Mouse (Mus musculus): ENCODE measurements around the gene Rassf8.
A peak's percentile ranks its signal among the peaks of the same experiment; 100 is the strongest.

Rassf8 gene

GRCm38 (mm10) chr6:145746132-145746849 lies at the start of gene Rassf8:
Rassf8 (plus strand) TSS chr6:145746748.
- peak; percentile 94 for DNase-seq (ENCODE audit: inconsistent ontology term)

DNA sequence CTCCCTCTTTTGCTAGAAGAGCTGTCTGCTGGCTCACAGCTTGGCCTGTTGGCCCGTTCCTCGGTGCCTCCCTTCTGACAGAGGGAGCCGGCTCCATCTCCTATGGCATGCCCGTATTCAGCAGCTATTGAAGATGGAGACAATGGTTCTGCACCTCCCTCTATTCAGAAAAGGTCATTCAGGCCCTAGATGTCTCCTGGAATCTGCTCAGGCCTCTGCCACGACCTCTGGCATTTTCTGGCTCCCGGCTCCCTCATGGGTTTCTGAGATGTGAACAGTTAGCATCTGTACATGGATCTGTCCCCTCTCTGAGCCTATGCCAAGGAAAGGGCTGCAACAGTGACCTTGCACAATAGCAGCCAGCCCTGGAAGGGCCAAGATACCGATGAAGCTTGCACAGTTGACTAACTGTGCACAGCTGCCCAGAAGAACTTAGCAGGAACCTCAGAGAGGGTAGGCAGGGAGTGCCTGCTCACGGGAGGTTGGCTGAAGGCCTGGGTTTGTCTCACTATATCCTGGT lies 45.5 kb upstream of the Rassf8 start:
- peak; percentile 57 for DNase-seq (ENCODE audit: inconsistent ontology term)

GRCm38 (mm10) chr6:145703667-145704066 lies 42.9 kb upstream of the Rassf8 start:
- no peak for DNase-seq (ENCODE audit: inconsistent ontology term)

DNA sequence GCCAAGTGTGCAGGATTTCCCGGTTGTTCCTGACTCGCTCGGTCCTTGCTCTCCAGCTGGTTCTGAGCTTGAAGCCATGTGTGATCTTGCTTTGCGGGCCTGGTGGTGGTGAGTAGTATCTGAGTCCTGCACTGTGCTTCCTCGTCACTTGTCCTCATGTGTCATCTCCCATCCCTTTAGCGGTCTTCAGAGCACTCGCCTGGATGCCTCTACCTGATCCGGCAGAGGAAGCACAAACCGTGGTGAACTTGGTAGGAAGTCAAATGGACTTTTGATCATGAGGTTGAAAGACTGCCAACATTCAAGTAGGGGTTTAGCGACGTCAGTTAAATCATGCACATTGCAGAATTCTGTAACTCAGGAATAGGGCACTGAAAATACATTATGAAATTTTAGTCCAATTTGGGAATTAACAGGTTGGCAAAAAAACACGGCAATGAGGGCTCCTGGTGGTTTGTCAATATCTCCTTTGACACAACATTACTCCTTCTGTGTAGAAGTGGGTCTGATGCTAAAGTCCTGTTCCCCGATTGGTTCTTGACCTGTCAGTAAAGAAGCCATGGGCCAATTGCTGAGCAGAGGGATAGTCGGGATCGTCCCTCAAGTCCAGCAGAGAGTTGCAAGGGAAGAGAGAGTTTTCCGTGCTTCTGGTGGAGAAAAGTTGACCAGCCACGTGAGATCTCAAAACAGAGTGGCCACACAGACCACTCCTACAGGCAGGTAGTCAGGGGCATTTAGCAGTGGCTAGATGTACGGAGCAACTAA lies 36.4 kb upstream of the Rassf8 start:
- DNase-seq (ENCODE audit: inconsistent ontology term), result no peak

- no peak for DNase-seq (ENCODE audit: inconsistent ontology term)
Measured at GRCm38 (mm10) chr6:145710797-145711196, 35.8 kb upstream of the Rassf8 start.

DNA sequence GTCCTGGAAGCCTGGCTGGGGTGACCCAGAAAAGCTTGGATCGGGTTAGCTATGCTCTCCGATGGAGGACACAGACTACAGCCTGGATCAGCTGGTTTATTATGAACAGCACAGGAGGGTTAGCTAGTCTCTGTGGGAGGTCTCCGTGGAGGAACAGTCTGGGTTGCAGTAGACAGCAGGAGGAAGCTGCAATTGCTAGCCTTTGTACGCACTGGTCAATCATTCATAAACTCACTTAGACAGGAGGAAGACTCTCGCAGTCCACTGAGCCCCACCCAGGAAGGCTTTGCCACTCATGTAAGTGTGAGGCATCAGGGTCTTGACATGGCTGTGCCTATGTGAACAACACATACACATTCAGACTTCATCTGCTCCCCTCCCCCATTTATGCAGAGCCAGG lies 35.2 kb upstream of the Rassf8 start:
- DNase-seq (ENCODE audit: inconsistent ontology term), result no peak

GRCm38 (mm10) chr6:145713241-145714114 lies 33.1 kb upstream of the Rassf8 start:
- DNase-seq (ENCODE audit: inconsistent ontology term), result peak; percentile 69

DNA sequence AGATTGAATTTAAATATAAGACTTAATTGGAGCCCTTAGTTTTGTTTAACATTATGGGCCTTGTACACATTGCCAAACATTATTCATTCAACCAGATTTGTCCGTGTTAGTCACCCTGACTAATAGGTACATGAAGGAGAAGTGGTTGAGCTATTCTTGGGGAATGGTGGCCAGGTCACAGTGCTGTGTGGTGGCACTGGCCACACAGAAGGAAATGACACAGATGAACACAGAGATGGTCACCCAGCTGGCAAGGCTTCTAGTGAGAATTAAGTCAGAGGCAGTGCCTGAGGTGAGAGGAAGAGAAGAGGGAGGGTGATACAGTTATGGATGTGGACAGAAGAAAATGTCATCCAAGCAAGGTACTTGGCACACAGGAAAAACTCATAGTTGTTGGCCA lies 32.4 kb upstream of the Rassf8 start:
- DNase-seq (ENCODE audit: inconsistent ontology term), result no peak

DNA sequence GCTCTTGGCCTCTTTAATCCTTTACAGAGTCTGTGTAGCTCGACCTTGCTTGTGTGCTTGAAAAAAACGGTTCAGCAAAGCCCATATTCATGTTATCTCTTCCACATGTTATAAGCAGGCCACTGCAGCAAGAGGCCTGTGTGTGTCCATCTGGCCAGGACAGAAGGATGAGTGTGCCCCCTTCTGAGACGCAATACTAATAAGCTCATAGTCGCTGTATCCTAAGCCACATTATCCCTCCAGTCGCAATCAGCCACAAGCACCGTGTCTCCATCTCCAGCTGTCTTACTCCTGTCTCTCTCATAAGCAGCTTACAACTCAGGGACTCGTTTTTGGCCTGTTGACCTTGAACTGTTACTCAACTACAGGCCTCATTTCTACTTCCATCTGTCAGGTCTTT lies 24.0 kb upstream of the Rassf8 start:
- DNase-seq (ENCODE audit: inconsistent ontology term), result no peak

- no peak for DNase-seq (ENCODE audit: inconsistent ontology term)
Measured at GRCm38 (mm10) chr6:145723131-145723863, 23.3 kb upstream of the Rassf8 start.

DNA sequence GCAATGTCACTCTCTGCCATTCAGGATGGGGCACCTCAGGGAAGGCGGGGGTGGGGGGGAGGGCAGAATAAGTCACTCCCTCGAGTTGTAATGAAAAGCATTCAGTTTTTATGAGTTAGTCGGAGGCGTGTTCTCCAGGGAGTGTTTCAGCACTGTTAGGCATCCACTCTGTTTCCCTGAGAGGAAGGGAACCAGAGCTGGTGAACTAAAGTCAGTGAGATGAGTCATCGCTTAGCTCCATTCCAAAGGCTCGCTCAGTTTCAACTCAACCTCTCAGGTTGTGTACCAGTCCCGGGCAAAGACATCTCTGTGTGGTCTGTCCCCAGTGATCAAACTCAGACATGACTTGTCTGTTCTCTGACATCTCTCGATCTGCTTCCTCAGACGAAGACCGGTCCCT lies 20.7 kb upstream of the Rassf8 start:
- peak; percentile 42 for DNase-seq (ENCODE audit: inconsistent ontology term)

DNA sequence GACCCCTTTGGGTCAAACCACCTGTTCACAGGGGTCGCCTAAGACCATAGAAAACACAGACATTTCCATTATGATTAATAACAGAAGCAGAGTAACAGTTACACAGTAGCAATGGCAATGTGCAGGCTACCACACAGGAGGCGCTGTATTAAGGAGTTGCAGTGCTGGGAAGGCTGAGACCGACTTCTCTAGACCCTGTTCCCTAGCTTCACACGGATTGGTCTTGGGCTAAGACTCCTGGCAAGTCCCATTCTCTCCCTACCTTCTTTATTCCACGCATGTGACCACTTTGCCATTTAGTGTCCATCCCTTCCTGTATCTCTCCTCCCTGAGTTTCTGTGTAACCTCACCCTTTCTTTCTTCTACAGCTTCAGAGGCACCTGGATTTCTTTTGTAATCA lies 19.6 kb upstream of the Rassf8 start:
- no peak for DNase-seq (ENCODE audit: inconsistent ontology term)

GRCm38 (mm10) chr6:145732868-145733267 lies 13.7 kb upstream of the Rassf8 start:
- DNase-seq (ENCODE audit: inconsistent ontology term), result no peak

- peak; percentile 34 for DNase-seq (ENCODE audit: inconsistent ontology term)
Measured at GRCm38 (mm10) chr6:145733276-145733675, 13.3 kb upstream of the Rassf8 start.

- DNase-seq (ENCODE audit: inconsistent ontology term), result peak; percentile 25
Measured at GRCm38 (mm10) chr6:145733911-145734310, 12.6 kb upstream of the Rassf8 start.

DNA sequence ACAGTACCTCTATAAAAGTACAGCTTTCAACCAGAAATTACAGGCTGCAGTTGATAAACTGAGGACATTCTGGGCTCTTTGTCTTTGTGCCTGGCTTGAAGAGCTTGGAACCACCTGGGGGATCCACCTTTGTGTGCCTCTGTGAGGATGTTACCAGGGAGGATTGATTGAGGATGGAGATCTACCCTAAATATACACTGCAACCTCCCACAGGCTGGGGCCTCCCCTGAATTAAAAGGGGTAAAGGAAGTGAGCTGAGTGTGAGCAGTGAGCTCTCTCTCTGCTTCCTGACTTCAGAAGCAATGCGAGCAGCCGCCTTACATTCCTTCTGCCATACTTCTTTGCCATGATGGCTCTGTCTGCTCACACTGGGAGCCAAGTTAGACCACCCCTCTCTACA lies 10.4 kb upstream of the Rassf8 start:
- DNase-seq (ENCODE audit: inconsistent ontology term), result no peak

DNA sequence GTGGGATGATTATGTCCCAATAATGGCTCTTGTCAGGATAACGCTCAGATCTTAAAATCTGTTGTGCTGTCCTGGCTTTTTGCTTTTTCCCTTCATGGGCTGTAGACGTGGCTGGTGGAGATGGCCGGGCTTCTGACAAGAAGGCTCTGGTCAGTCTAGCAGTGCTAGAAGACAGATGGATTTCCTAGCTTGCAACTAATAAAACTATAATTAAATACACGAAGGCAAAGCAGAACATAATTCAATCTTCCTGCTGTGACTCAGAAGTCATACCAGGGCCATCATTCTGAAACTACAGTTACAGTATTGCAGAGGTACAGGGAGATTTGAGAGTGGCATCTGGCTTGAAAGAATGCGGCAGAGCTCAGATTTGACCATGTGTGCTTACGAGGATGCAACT lies 7.3 kb upstream of the Rassf8 start:
- DNase-seq (ENCODE audit: inconsistent ontology term), result no peak

DNA sequence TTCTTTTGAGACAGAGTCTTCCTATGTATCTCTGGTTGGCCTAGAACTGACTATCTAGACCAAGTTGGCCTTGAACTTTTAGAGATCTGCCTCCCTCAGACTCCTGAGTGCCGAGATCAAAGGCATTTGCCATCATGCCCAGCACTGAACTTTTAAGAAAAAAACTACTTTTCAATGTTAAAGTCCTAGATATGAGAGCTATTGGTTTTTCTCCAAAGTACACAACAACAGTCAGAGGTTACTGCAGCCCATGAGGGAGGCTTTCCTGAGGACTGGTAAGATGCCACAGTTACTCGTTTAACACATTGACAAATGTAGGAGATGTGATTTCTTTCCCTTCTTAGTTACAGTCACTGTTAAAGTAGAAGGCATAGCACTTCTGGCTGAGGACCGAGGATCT lies 6.5 kb upstream of the Rassf8 start:
- no peak for DNase-seq (ENCODE audit: inconsistent ontology term)

- peak; percentile 80 for DNase-seq (ENCODE audit: inconsistent ontology term)
Measured at GRCm38 (mm10) chr6:145745291-145745690, 1.3 kb upstream of the Rassf8 start.

DNA sequence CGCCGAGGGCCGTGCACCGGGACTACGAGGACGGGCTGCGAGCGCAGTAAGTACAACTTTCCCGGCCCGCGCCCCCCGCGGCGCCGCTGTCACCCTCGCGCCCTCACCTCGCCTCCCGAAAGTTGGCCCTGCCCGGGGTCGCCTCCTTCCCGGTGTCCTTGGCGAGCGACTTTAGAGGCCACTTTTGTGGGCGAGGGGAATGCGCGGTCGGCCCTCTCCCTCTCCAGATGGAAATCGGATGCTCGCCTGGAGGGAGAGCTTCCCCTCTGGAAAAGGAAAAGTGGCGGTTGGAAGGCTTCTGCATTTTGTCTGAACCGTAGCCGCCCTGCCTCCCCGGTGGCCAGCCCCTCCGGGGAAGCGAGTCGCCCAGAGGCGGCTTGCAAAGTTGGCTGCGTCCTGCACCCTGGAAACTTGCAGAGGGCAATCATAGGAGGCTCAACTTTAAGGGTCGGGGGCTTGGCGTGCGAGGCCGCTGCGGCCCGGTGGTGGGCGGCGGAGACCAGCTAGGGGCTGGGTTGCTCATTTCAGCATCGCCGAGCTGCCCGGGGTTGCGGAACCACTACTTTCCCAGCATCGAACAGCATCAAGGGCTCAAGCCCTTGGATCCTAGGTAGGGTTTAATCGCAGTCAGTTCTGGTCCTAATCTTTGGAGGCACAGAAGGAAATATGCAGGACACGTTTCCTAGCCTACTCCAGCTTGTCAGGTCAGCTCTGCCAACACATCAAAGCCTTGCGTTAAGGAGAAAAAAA lies 548 bp downstream of the Rassf8 start:
- peak; percentile 72 for DNase-seq (ENCODE audit: inconsistent ontology term)

All from Muller cell, postnatal 12 days (primary cell).